Comparison of ENCODE assay signal across 10 mouse cellular contexts in the genomic region with DNA sequence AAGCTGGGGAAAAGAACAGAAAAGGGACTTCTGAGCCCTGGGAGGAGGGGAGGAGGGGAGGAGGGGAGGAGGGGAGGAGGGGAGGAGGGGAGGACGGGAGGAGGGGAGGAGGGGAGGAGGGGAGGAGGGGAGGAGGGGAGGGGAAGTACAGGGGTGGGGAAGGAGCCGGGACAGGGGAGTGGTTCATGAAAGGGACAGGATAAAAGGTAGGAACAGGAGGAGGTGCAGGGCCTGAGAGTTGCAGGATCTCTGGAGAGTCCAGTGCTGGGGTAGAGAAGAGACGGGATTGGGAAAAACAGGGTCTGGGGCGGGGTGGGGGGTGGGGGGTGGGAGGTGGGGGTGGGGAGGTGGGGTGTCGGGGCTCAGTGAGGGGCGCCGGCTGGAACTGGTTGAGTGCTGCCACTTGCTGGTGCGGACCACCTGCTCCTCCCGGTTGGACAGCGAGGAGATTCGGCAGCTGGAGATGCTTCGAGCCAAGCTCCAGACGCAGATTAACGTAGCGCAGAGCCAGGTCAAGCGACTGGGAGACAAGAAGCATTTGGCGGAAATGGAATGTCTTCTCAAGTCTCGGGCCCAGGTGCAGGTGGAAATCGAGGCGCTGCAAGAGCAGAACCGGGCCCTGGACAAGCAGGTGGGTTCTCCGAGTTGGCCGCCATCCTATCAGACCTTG. TPM values are rescaled to one million over a fixed set of nuclear protein-coding genes. Genes with fewer than 3 reads are reported as not detected.
DNase-seq lines count a peak whose midpoint lies in the region; ATAC-seq and TF ChIP-seq lines count a peak whose summit lies in the region.
"Had no signal": no experiment of that assay in that cellular context is flagged by ENCODE, and none has a peak within 500 bp of the region (broad histone marks: within the 10 kb centered on the region; RNA-seq: fewer than 3 reads in every experiment).

No protein-coding gene starts in this region.

- no peak for ATAC-seq in limb, embryonic 14.5 days (ENCODE audit: low FRiP score, low read depth)
- ATAC-seq in stomach, postnatal 0 days (ENCODE audit: low FRiP score, low TSS enrichment), result no peak; the same call in 1 of the 2 replicates
- no peak for ATAC-seq in intestine, postnatal 0 days

- H3K27me3 ChIP-seq in testis, adult 2 months (ENCODE audit: control insufficient read depth, insufficient read depth, low read length), result no peaks in the 10 kb centered on the region
- peaks cover 9% of the 10 kb centered on the region; the same call in 1 of the 2 replicates for H3K27me3 ChIP-seq in limb, embryonic 14.5 days (ENCODE audit: control insufficient read depth, insufficient read depth, low read length)
- no peaks in the 10 kb centered on the region for H3K27me3 ChIP-seq in stomach, postnatal 0 days (ENCODE audit: control insufficient read depth, insufficient read depth, low read length)
- no peaks in the 10 kb centered on the region for H3K27me3 ChIP-seq in intestine, postnatal 0 days (replicated peaks; ENCODE audit: control insufficient read depth, insufficient read depth, low read length)

- peak; percentile 28 to 43 for DNase-seq in cerebellum, postnatal 14 days
- no peak for DNase-seq in cerebellum, adult 9-10 months
- no peak for DNase-seq in testis, postnatal 10 days (ENCODE audit: low spot score)
- DNase-seq in limb, embryonic 14.5 days (ENCODE audit: low spot score), result no peak
- no peak for DNase-seq in stomach, postnatal 0 days (ENCODE audit: low spot score)
- no peak for DNase-seq in cerebellum, postnatal 36 days
- DNase-seq: kidney, adult 18-20 months; lung, postnatal 4 days had no signal

- TF ChIP-seq CTCF in testis, adult 2 months (IDR thresholded peaks at IDR 0.05; ENCODE audit: control insufficient read depth, insufficient read depth, insufficient replicate concordance, low read depth, low read length), result no peak
- TF ChIP-seq CTCF in stomach, postnatal 0 days (IDR thresholded peaks at IDR 0.05; ENCODE audit: low read depth), result no peak
- no peak for TF ChIP-seq CTCF in intestine, postnatal 0 days (IDR thresholded peaks at IDR 0.05; ENCODE audit: low read depth)

- 9% methylated on average over 17 of the region's 23 CpGs for WGBS in limb, embryonic 14.5 days
- WGBS in stomach, postnatal 0 days, result 17% methylated on average over 17 of the region's 23 CpGs
- WGBS in intestine, postnatal 0 days, result 27% methylated on average over 17 of the region's 23 CpGs

- H3K4me3 ChIP-seq in testis, adult 2 months (ENCODE audit: control insufficient read depth, low read depth, low read length), result peak overlapping the region; percentile 60
- H3K4me3 ChIP-seq in limb, embryonic 14.5 days (replicated peaks; ENCODE audit: low read length), result no peak overlapping the region
- no peak overlapping the region for H3K4me3 ChIP-seq in stomach, postnatal 0 days (ENCODE audit: low read depth, low read length)
- no peak overlapping the region for H3K4me3 ChIP-seq in intestine, postnatal 0 days (ENCODE audit: low read depth, low read length)

- no peak for TF ChIP-seq POLR2A in testis, adult 2 months (IDR thresholded peaks at IDR 0.05; ENCODE audit: control insufficient read depth, low read depth, low read length)
- no peak for TF ChIP-seq POLR2A in limb, embryonic 14.5 days (IDR thresholded peaks at IDR 0.05; ENCODE audit: borderline replicate concordance, extremely low read depth, insufficient read depth, insufficient read length)

- H3K36me3 ChIP-seq in testis, adult 2 months (ENCODE audit: control insufficient read depth, insufficient read depth, low read length), result no peaks in the 10 kb centered on the region; the same call in 1 of the 2 replicates
- H3K36me3 ChIP-seq in limb, embryonic 14.5 days (ENCODE audit: control insufficient read depth, insufficient read depth, low read length), result no peaks in the 10 kb centered on the region
- H3K36me3 ChIP-seq in stomach, postnatal 0 days (ENCODE audit: control insufficient read depth, insufficient read depth, low read length), result no peaks in the 10 kb centered on the region
- H3K36me3 ChIP-seq in intestine, postnatal 0 days (ENCODE audit: control insufficient read depth, insufficient read depth), result no peaks in the 10 kb centered on the region

- TF ChIP-seq EP300 in stomach, postnatal 0 days (optimal IDR thresholded peaks at IDR 0.05), result no peak

- H3K9ac ChIP-seq in limb, embryonic 14.5 days (ENCODE audit: low read depth, low read length, severe bottlenecking), result no peak overlapping the region
- no peak overlapping the region for H3K9ac ChIP-seq in stomach, postnatal 0 days (ENCODE audit: low read length)
- H3K9ac ChIP-seq in intestine, postnatal 0 days (ENCODE audit: low read depth, low read length), result no peak overlapping the region

- no peaks in the 10 kb centered on the region for H3K9me3 ChIP-seq in limb, embryonic 14.5 days (ENCODE audit: control insufficient read depth, low read length)
- no peaks in the 10 kb centered on the region for H3K9me3 ChIP-seq in stomach, postnatal 0 days (ENCODE audit: control insufficient read depth, low read length)
- H3K9me3 ChIP-seq in intestine, postnatal 0 days (ENCODE audit: control insufficient read depth), result no peaks in the 10 kb centered on the region

- peak overlapping the region; percentile 23; the same call in 1 of the 2 replicates for H3K4me2 ChIP-seq in limb, embryonic 14.5 days (replicated peaks; ENCODE audit: low read depth, low read length, severe bottlenecking)
- peak overlapping the region; percentile 15; the same call in 1 of the 2 replicates for H3K4me2 ChIP-seq in stomach, postnatal 0 days (replicated peaks; ENCODE audit: low read depth)
- no peak overlapping the region for H3K4me2 ChIP-seq in intestine, postnatal 0 days (replicated peaks; ENCODE audit: low read depth)

- H3K4me1 ChIP-seq in testis, adult 2 months (ENCODE audit: control insufficient read depth, insufficient read depth, low read length), result peaks cover 14% of the 10 kb centered on the region
- H3K4me1 ChIP-seq in limb, embryonic 14.5 days (ENCODE audit: control insufficient read depth, insufficient read depth, low read length), result peaks cover 6% of the 10 kb centered on the region; the same call in 1 of the 2 replicates
- no peaks in the 10 kb centered on the region for H3K4me1 ChIP-seq in stomach, postnatal 0 days (replicated peaks; ENCODE audit: control insufficient read depth, insufficient read depth)
- no peaks in the 10 kb centered on the region for H3K4me1 ChIP-seq in intestine, postnatal 0 days (replicated peaks; ENCODE audit: control insufficient read depth, insufficient read depth, low read length)

- no peak overlapping the region for H3K27ac ChIP-seq in testis, adult 2 months (ENCODE audit: control insufficient read depth, insufficient read depth, low read depth, low read length)
- H3K27ac ChIP-seq in limb, embryonic 14.5 days (replicated peaks; ENCODE audit: low read depth, low read length), result no peak overlapping the region
- H3K27ac ChIP-seq in stomach, postnatal 0 days (replicated peaks), result no peak overlapping the region
- no peak overlapping the region for H3K27ac ChIP-seq in intestine, postnatal 0 days (ENCODE audit: low read depth, low read length)

RNA-seq across cellular contexts. Expression of gene Ccdc114, which starts 4.9 kb away (rescaled TPM):
- 19.7 and 26.2 TPM in 2 replicates for polyA plus RNA-seq in testis, adult 2 months (2012; rRNA removed)
- 7.1 and 7.9 TPM in 2 replicates for polyA plus RNA-seq in limb, embryonic 14.5 days (2012; rRNA removed)
- polyA plus RNA-seq in limb, embryonic 14.5 days (2014; fragmentation: Nextera tagmentation; extraction: Ambion mirVana), result 2.5 and 3.1 TPM in 2 replicates
- polyA plus RNA-seq in stomach, postnatal 0 days (2015; fragmentation: Nextera tagmentation; extraction: Ambion mirVana), result 1.7 and 2.3 TPM in 2 replicates
- polyA plus RNA-seq in intestine, postnatal 0 days (2015; fragmentation: Nextera tagmentation; extraction: Ambion mirVana), result 2.9 and 3.3 TPM in 2 replicates

RNA-seq across cellular contexts. Expression of gene Emp3, which starts 7.6 kb away (rescaled TPM):
- 80.7 and 85.0 TPM in 2 replicates for polyA plus RNA-seq in testis, adult 2 months (2012; rRNA removed)
- polyA plus RNA-seq in limb, embryonic 14.5 days (2012; rRNA removed), result 201 and 274 TPM in 2 replicates
- polyA plus RNA-seq in limb, embryonic 14.5 days (2014; fragmentation: Nextera tagmentation; extraction: Ambion mirVana), result 318 and 324 TPM in 2 replicates
- 135 and 151 TPM in 2 replicates for polyA plus RNA-seq in stomach, postnatal 0 days (2015; fragmentation: Nextera tagmentation; extraction: Ambion mirVana)
- polyA plus RNA-seq in intestine, postnatal 0 days (2015; fragmentation: Nextera tagmentation; extraction: Ambion mirVana), result 82.4 and 83.3 TPM in 2 replicates

RNA-seq across cellular contexts. Expression of gene Tmem143, which starts 32.0 kb away (rescaled TPM):
- 8.1 and 8.8 TPM in 2 replicates for polyA plus RNA-seq in testis, adult 2 months (2012; rRNA removed)
- polyA plus RNA-seq in limb, embryonic 14.5 days (2012; rRNA removed), result 17.1 and 22.7 TPM in 2 replicates
- polyA plus RNA-seq in limb, embryonic 14.5 days (2014; fragmentation: Nextera tagmentation; extraction: Ambion mirVana), result 3.5 and 4.7 TPM in 2 replicates
- 3.1 and 3.2 TPM in 2 replicates for polyA plus RNA-seq in stomach, postnatal 0 days (2015; fragmentation: Nextera tagmentation; extraction: Ambion mirVana)
- 6.8 and 7.4 TPM in 2 replicates for polyA plus RNA-seq in intestine, postnatal 0 days (2015; fragmentation: Nextera tagmentation; extraction: Ambion mirVana)

RNA-seq across cellular contexts. Expression of gene Syngr4, which starts 32.2 kb away (rescaled TPM):
- polyA plus RNA-seq in testis, adult 2 months (2012; rRNA removed), result 758 and 764 TPM in 2 replicates
- 0.49 and 0.83 TPM in 2 replicates for polyA plus RNA-seq in limb, embryonic 14.5 days (2012; rRNA removed)
- polyA plus RNA-seq in limb, embryonic 14.5 days (2014; fragmentation: Nextera tagmentation; extraction: Ambion mirVana), result 0.53 and 0.99 TPM in 2 replicates
- polyA plus RNA-seq in stomach, postnatal 0 days (2015; fragmentation: Nextera tagmentation; extraction: Ambion mirVana), result 0.46 and 0.79 TPM in 2 replicates
- polyA plus RNA-seq in intestine, postnatal 0 days (2015; fragmentation: Nextera tagmentation; extraction: Ambion mirVana), result 0.72 and 0.75 TPM in 2 replicates

RNA-seq across cellular contexts. Expression of gene Grin2d, which starts 50.6 kb away (rescaled TPM):
- 21.1 and 22.3 TPM in 2 replicates for polyA plus RNA-seq in testis, adult 2 months (2012; rRNA removed)
- polyA plus RNA-seq in limb, embryonic 14.5 days (2012; rRNA removed), result 4.9 and 7.4 TPM in 2 replicates
- 0.59 and 0.61 TPM in 2 replicates for polyA plus RNA-seq in limb, embryonic 14.5 days (2014; fragmentation: Nextera tagmentation; extraction: Ambion mirVana)
- polyA plus RNA-seq in stomach, postnatal 0 days (2015; fragmentation: Nextera tagmentation; extraction: Ambion mirVana), result 0.35 and 0.38 TPM in 2 replicates
- polyA plus RNA-seq in intestine, postnatal 0 days (2015; fragmentation: Nextera tagmentation; extraction: Ambion mirVana), result 0.66 and 1.1 TPM in 2 replicates

Comparison
In these comparisons a context has a peak if more than half of its experiments do, and no peak if none do; other contexts are left out.
1. DNase-seq: peak in cerebellum, postnatal 14 days (2 of 2); none in cerebellum, adult 9-10 months (single experiment), testis, postnatal 10 days (single experiment), limb, embryonic 14.5 days (single experiment), stomach, postnatal 0 days (single experiment) and cerebellum, postnatal 36 days (0 of 2).